Mouse (Mus musculus): Measurements from ENCODE around the gene Rnf130.

Gene Rnf130

DNA sequence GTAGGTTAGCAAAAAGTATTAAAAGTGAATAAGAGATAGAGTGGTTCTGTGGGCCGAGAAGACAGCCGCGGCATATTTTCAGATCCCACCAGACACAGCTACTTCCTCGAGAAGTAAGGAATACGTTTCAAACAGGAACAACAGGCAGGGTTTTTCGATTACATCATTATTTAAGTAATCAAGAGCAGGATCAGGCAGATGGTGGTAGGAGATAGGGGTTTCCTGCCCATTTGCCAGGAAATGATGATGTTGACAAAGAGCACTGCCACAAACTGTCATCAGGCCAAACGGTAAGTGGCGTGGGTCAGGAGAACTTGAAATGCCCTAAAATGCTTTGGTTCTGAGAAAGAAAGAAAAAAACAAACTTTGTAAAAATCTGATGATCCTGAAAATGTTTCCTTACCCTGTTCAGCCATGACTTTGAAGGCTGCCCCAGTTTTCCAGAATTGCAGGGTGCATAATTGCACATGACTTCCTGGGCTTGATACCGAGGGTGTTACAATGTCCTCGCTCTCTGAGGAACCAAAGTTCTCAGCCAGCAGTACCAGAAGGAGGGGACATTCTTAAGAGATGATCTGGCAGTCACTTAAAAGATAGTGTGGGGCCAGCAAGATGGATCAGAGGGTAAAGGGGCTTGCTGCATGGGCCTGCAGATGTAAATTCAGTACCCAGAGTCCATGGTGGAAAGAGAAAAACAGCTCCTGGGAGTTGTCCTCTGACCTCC, 109.2 kb downstream of the Rnf130 start:
- in situ Hi-C loops (cut with MboI, MseI) = no loop called here

DNA sequence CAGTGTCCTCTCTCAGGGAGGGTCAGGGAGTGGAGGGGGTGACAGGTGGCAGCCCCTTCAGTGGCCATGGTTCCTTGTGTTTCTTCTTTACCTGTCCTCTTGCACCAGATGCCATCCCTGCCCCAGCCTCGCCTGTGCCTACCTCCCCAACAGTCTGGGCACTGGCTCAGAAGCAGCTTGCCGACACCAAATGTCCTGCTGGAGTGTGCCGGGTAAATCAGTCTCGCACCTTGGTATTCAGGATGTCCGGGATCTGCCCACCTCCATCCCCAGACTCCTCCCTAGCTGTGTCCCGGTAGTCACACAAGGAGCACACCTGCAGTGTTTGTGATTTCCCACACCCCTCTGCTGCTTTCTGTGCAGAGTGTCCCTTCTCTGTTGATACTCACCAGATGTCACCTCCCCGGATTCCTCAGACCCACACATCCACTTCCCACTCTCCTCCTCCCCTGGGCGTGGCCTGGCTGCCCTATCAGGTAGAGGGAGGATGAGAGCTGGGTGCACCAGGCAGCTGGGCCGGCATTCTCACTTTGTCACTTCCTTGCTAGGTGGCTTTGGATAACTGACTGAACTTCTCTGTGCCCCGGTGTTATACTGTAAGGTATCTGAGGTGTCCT, 113.2 kb downstream of the Rnf130 start:
- in situ Hi-C loops (cut with MboI, MseI) = no loop called here

- in situ Hi-C loops (cut with MboI, MseI) = no loop called here
These were observed 114.4 kb downstream of the Rnf130 start for GRCm38 (mm10) chr11:50139571-50139970.

- in situ Hi-C loops (cut with MboI, MseI) = no loop called here
These were observed 120.4 kb downstream of the Rnf130 start for GRCm38 (mm10) chr11:50145529-50145928.

DNA sequence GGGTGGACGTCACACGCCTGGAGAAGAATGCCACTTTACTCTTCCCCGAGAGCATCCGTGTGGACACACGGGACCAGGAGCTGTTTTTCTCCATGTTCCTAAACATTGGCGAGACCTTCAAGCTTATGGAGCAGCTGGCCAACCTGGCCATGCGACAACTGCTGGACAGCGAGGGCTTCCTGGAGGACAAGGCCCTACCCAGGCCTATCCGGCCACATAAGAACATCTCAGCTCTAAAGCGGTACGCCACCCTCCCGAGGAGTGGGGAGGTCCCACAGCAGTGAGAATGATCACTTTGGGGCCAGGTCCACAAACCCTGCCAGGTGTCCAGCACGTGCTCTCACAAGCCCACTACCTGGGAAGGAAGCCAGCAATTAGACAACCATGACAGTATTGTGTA, 121.0 kb downstream of the Rnf130 start:
- in situ Hi-C loops (cut with MboI, MseI) = no loop called here

GRCm38 (mm10) chr11:50147267-50147957, 122.3 kb downstream of the Rnf130 start:
- in situ Hi-C loops (cut with MboI, MseI) = no loop called here

DNA sequence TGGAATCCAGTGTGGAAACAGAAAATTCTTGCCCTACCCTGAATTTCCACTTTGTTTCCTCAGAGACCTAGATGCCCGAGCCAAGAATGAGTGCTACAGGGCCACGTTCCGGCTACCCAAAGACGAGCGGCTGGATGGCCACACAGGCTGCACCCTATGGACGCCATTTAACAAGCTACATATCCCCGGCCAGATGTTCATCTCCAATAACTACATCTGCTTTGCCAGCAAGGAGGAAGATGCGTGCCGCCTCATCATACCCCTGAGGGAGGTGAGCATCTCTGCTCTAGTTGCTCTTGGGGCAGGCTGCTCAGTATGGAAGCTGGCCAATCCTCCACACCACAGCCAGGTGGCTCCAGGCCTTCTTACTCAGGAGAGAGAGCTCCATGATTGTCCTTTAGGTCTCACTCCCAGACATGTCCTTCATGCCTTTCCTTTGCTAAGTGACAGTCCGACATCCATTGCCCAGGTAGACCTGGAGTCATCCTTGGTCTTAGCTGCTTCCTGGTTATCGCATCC, 122.9 kb downstream of the Rnf130 start:
- in situ Hi-C loops (cut with MboI, MseI) = no loop called here

DNA sequence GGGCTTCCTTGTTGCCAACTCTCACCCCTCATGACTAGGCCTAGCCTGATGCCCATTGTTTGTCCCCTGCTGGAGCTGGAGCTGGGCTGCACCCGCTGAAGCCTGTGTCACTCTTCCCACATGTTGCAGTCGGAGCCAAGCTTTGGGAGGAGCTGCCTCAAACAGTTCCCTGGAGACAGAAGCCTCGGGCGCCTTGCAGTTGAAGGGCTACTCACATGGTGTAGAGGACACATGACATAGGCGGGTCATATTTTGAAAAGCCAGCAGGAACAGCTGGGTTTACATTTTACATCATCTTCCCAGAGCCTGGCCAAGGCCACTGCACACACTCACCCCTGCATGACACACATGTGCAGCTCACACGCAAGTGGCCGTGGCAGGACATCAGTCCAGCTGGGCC, 124.1 kb downstream of the Rnf130 start:
- in situ Hi-C loops (cut with MboI, MseI) = no loop called here

DNA sequence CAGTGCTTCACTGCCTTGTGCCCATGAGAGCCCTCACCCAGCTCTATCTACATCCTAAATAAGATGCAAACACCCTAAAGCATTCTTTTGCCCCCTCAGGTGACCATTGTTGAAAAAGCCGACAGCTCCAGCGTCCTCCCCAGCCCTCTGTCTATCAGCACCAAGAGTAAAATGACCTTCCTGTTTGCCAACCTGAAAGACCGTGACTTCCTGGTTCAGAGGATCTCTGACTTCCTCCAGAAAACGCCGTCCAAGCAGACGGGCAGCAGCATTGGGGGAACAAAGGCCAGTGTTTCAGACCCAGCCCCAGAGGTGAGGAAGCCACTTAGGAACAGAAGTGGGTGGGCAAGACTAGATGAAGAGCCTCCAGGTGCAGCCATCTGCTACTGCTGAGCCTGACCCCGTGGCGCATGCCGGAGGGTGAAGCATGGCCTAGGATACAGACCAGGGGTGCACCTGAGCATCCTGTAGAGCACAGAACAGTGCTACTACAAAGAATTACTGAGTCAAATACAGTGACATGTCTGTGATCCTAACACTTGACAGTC, 124.5 kb downstream of the Rnf130 start:
- in situ Hi-C loops (cut with MboI, MseI) = no loop called here

- in situ Hi-C loops (cut with MboI, MseI) = no loop called here
These were observed 126.2 kb downstream of the Rnf130 start for GRCm38 (mm10) chr11:50151374-50151773.

- in situ Hi-C loops (cut with MboI, MseI) = no loop called here
These were observed 129.0 kb downstream of the Rnf130 start for GRCm38 (mm10) chr11:50154166-50154565.

Data from T-helper 2 cell (primary cell).